Mouse (Mus musculus): ENCODE measurements around the gene Ttll12. TPM values are rescaled to one million over a fixed set of nuclear protein-coding genes. Genes with fewer than 3 reads are reported as not detected.

The Ttll12 gene
- polyA plus RNA-seq, 1 experiment from 2014 or later, result 38.9 TPM

DNA sequence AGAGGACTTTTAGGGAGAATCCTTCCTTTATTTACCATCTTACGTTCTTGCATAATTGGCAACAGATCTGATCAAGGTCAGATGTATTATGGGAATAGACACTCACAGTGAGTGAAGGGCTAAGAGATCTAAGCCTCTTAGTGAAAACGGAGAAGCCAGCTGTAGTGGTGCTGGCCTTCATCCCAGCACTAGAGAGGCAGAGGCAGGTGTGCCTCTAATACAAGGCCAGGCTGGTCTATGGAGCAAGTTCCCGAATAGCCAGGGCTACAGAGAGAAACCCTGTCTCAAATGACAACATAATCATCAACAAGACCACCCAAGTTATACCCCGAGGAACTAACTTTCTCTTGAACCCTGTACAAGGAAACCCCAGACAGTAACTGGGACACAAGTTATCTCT lies 12.0 kb downstream of the Ttll12 start:
- Histone ChIP-seq H3K27me3 (ENCODE audit: insufficient read depth, low read length) (no peaks in the 10 kb centered on the region), H3K4me3 (ENCODE audit: low read length) (no peak overlapping the region), H3K9me3 (ENCODE audit: low read length) (peaks cover 8% of the 10 kb centered on the region), H3K4me1 (ENCODE audit: insufficient read depth, low read length) (no peaks in the 10 kb centered on the region), H3K4me2 (replicated peaks; ENCODE audit: low read depth, low read length) (no peak overlapping the region), H3K27ac (ENCODE audit: low read length) (no peak overlapping the region), H3K36me3 (ENCODE audit: insufficient read depth, low read length) (peaks cover 71% of the 10 kb centered on the region), H3K9ac (replicated peaks; ENCODE audit: low read length) (no peak overlapping the region)
- ATAC-seq (ENCODE audit: low FRiP score, low TSS enrichment), result no peak
- 74% methylated on average over 4 of the region's 4 CpGs for WGBS

- no peak for ATAC-seq (ENCODE audit: low FRiP score, low TSS enrichment)
- Histone ChIP-seq H3K4me1 (ENCODE audit: insufficient read depth, low read length) (no peaks in the 10 kb centered on the region), H3K27ac (ENCODE audit: low read length) (no peak overlapping the region), H3K27me3 (ENCODE audit: insufficient read depth, low read length) (no peaks in the 10 kb centered on the region), H3K4me2 (replicated peaks; ENCODE audit: low read depth, low read length) (no peak overlapping the region), H3K4me3 (ENCODE audit: low read length) (no peak overlapping the region), H3K9ac (replicated peaks; ENCODE audit: low read length) (no peak overlapping the region), H3K9me3 (ENCODE audit: low read length) (no peaks in the 10 kb centered on the region), H3K36me3 (ENCODE audit: insufficient read depth, low read length) (peaks cover 68% of the 10 kb centered on the region)
- 88% methylated on average over 9 of the region's 9 CpGs for WGBS
Measured at GRCm38 (mm10) chr15:83576651-83577050, 18.3 kb downstream of the Ttll12 start.

DNA sequence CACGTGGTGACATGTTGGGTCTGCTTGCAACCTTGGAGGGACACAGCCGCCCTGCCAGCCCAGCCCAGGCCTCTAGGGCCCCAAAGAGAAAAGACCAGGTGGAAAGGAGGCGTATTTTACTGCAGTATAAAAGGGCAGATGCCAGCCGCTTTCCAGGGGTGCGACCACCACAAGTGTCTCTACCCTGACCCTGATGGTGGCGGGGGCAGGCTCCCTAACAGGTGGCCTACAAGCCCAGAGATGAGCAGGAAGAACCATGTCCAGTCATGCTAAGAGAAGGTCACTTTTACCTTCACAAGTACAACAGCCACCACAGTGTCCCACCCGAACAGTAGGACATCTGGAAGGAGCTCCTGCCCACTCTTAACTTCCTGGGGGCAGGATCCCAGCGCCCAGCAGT lies 19.4 kb downstream of the Ttll12 start:
- no peaks in the 10 kb centered on the region for H3K4me1 ChIP-seq (ENCODE audit: insufficient read depth, low read length)
- H3K4me2 ChIP-seq (replicated peaks; ENCODE audit: low read depth, low read length), result no peak overlapping the region
- peaks cover 57% of the 10 kb centered on the region for H3K36me3 ChIP-seq (ENCODE audit: insufficient read depth, low read length)
- WGBS, result 93% methylated on average over 8 of the region's 8 CpGs
- H3K9ac ChIP-seq (replicated peaks; ENCODE audit: low read length), result no peak overlapping the region
- H3K9me3 ChIP-seq (ENCODE audit: low read length), result no peaks in the 10 kb centered on the region
- ATAC-seq (ENCODE audit: low FRiP score, low TSS enrichment), result no peak
- no peak overlapping the region for H3K4me3 ChIP-seq (ENCODE audit: low read length)
- no peaks in the 10 kb centered on the region for H3K27me3 ChIP-seq (ENCODE audit: insufficient read depth, low read length)
- H3K27ac ChIP-seq (ENCODE audit: low read length), result no peak overlapping the region

GRCm38 (mm10) chr15:83574731-83575351 lies 20.1 kb downstream of the Ttll12 start:
- peaks cover 50% of the 10 kb centered on the region for H3K36me3 ChIP-seq (ENCODE audit: insufficient read depth, low read length)
- ATAC-seq (ENCODE audit: low FRiP score, low TSS enrichment), result no peak
- H3K4me3 ChIP-seq (ENCODE audit: low read length), result no peak overlapping the region
- 71% methylated on average over 6 of the region's 6 CpGs for WGBS
- H3K4me1 ChIP-seq (ENCODE audit: insufficient read depth, low read length), result no peaks in the 10 kb centered on the region
- no peaks in the 10 kb centered on the region for H3K9me3 ChIP-seq (ENCODE audit: low read length)
- H3K9ac ChIP-seq (replicated peaks; ENCODE audit: low read length), result no peak overlapping the region
- H3K4me2 ChIP-seq (replicated peaks; ENCODE audit: low read depth, low read length), result no peak overlapping the region
- H3K27ac ChIP-seq (ENCODE audit: low read length), result no peak overlapping the region
- H3K27me3 ChIP-seq (ENCODE audit: insufficient read depth, low read length), result no peaks in the 10 kb centered on the region

GRCm38 (mm10) chr15:83573606-83574005 lies 21.4 kb downstream of the Ttll12 start:
- ATAC-seq (ENCODE audit: low FRiP score, low TSS enrichment), result no peak
- Histone ChIP-seq H3K27me3 (ENCODE audit: insufficient read depth, low read length) (no peaks in the 10 kb centered on the region), H3K4me3 (ENCODE audit: low read length) (no peak overlapping the region), H3K9ac (replicated peaks; ENCODE audit: low read length) (no peak overlapping the region), H3K4me2 (replicated peaks; ENCODE audit: low read depth, low read length) (no peak overlapping the region), H3K36me3 (ENCODE audit: insufficient read depth, low read length) (peaks cover 43% of the 10 kb centered on the region), H3K9me3 (ENCODE audit: low read length) (no peaks in the 10 kb centered on the region), H3K27ac (ENCODE audit: low read length) (no peak overlapping the region), H3K4me1 (ENCODE audit: insufficient read depth, low read length) (no peaks in the 10 kb centered on the region)
- 94% methylated on average over 12 of the region's 12 CpGs for whole genome bisulfite sequencing

GRCm38 (mm10) chr15:83572132-83572531 lies 22.8 kb downstream of the Ttll12 start:
- no peak overlapping the region for H3K27ac ChIP-seq (ENCODE audit: low read length)
- H3K36me3 ChIP-seq (ENCODE audit: insufficient read depth, low read length), result peaks cover 31% of the 10 kb centered on the region
- no peak overlapping the region for H3K4me3 ChIP-seq (ENCODE audit: low read length)
- no peaks in the 10 kb centered on the region for H3K4me1 ChIP-seq (ENCODE audit: insufficient read depth, low read length)
- H3K4me2 ChIP-seq (replicated peaks; ENCODE audit: low read depth, low read length), result no peak overlapping the region
- H3K9ac ChIP-seq (replicated peaks; ENCODE audit: low read length), result no peak overlapping the region
- H3K9me3 ChIP-seq (ENCODE audit: low read length), result no peaks in the 10 kb centered on the region
- WGBS, result 74% methylated on average over 4 of the region's 4 CpGs
- no peak for ATAC-seq (ENCODE audit: low FRiP score, low TSS enrichment)
- no peaks in the 10 kb centered on the region for H3K27me3 ChIP-seq (ENCODE audit: insufficient read depth, low read length)

GRCm38 (mm10) chr15:83571636-83572035 lies 23.3 kb downstream of the Ttll12 start:
- Histone ChIP-seq H3K27me3 (ENCODE audit: insufficient read depth, low read length) (no peaks in the 10 kb centered on the region), H3K4me1 (ENCODE audit: insufficient read depth, low read length) (no peaks in the 10 kb centered on the region), H3K4me2 (replicated peaks; ENCODE audit: low read depth, low read length) (no peak overlapping the region), H3K4me3 (ENCODE audit: low read length) (no peak overlapping the region), H3K27ac (ENCODE audit: low read length) (no peak overlapping the region), H3K36me3 (ENCODE audit: insufficient read depth, low read length) (peaks cover 26% of the 10 kb centered on the region), H3K9me3 (ENCODE audit: low read length) (no peaks in the 10 kb centered on the region), H3K9ac (replicated peaks; ENCODE audit: low read length) (no peak overlapping the region)
- no peak for ATAC-seq (ENCODE audit: low FRiP score, low TSS enrichment)
- 88% methylated on average over 5 of the region's 5 CpGs for WGBS

DNA sequence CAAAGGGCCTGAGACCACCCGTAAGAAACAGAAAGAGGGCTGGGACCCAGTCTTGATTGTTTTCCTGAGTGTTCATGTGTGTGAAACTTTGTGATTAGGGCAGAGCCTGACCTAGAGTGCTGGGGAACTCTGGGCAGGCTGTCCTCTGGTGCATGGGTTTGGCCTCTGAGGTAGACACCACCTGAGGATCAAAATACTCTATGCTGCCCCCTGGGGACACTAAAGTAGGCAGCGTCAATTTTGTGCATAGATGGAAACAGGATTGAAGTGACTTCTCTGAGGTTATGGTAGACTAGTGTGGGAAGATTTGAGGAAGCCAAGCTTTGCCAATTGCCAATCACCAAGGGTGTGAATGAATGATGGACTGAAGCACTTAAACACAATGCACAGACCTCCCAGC lies 24.3 kb downstream of the Ttll12 start:
- Histone ChIP-seq H3K27me3 (ENCODE audit: insufficient read depth, low read length) (no peaks in the 10 kb centered on the region), H3K4me3 (ENCODE audit: low read length) (no peak overlapping the region), H3K4me1 (ENCODE audit: insufficient read depth, low read length) (no peaks in the 10 kb centered on the region), H3K9ac (replicated peaks; ENCODE audit: low read length) (no peak overlapping the region), H3K4me2 (replicated peaks; ENCODE audit: low read depth, low read length) (no peak overlapping the region), H3K9me3 (ENCODE audit: low read length) (no peaks in the 10 kb centered on the region), H3K27ac (ENCODE audit: low read length) (no peak overlapping the region), H3K36me3 (ENCODE audit: insufficient read depth, low read length) (peaks cover 16% of the 10 kb centered on the region)
- no peak for ATAC-seq (ENCODE audit: low FRiP score, low TSS enrichment)
- WGBS, result 63% methylated on average over 2 of the region's 2 CpGs

- Histone ChIP-seq H3K9ac (replicated peaks; ENCODE audit: low read length) (no peak overlapping the region), H3K4me2 (replicated peaks; ENCODE audit: low read depth, low read length) (no peak overlapping the region), H3K4me3 (ENCODE audit: low read length) (no peak overlapping the region), H3K9me3 (ENCODE audit: low read length) (no peaks in the 10 kb centered on the region), H3K27ac (ENCODE audit: low read length) (no peak overlapping the region), H3K4me1 (ENCODE audit: insufficient read depth, low read length) (no peaks in the 10 kb centered on the region), H3K36me3 (ENCODE audit: insufficient read depth, low read length) (peaks cover 6% of the 10 kb centered on the region), H3K27me3 (ENCODE audit: insufficient read depth, low read length) (no peaks in the 10 kb centered on the region)
- 65% methylated on average over 11 of the region's 11 CpGs for WGBS
- no peak for ATAC-seq (ENCODE audit: low FRiP score, low TSS enrichment)
Measured at GRCm38 (mm10) chr15:83569682-83570081, 25.3 kb downstream of the Ttll12 start.

- no peaks in the 10 kb centered on the region for H3K27me3 ChIP-seq (ENCODE audit: insufficient read depth, low read length)
- H3K4me3 ChIP-seq (ENCODE audit: low read length), result no peak overlapping the region
- H3K9ac ChIP-seq (replicated peaks; ENCODE audit: low read length), result no peak overlapping the region
- no peaks in the 10 kb centered on the region for H3K9me3 ChIP-seq (ENCODE audit: low read length)
- peaks cover 5% of the 10 kb centered on the region for H3K4me1 ChIP-seq (ENCODE audit: insufficient read depth, low read length)
- no peak overlapping the region for H3K4me2 ChIP-seq (replicated peaks; ENCODE audit: low read depth, low read length)
- no peak for ATAC-seq (ENCODE audit: low FRiP score, low TSS enrichment)
- no peaks in the 10 kb centered on the region for H3K36me3 ChIP-seq (ENCODE audit: insufficient read depth, low read length)
- no peak overlapping the region for H3K27ac ChIP-seq (ENCODE audit: low read length)
- 90% methylated on average over 5 of the region's 5 CpGs for WGBS
Measured at GRCm38 (mm10) chr15:83568544-83568943, 26.4 kb downstream of the Ttll12 start.

Data from kidney, embryonic 16.5 days (tissue).